Mouse (Mus musculus) lung, postnatal 4 days (tissue): ENCODE data around the gene Slc4a2.

Experiments
- DNase-seq, 2 experiments: peaks; one replicate each; pipeline ENCODE4 v3.0.0; 2021

The Slc4a2 gene

DNA sequence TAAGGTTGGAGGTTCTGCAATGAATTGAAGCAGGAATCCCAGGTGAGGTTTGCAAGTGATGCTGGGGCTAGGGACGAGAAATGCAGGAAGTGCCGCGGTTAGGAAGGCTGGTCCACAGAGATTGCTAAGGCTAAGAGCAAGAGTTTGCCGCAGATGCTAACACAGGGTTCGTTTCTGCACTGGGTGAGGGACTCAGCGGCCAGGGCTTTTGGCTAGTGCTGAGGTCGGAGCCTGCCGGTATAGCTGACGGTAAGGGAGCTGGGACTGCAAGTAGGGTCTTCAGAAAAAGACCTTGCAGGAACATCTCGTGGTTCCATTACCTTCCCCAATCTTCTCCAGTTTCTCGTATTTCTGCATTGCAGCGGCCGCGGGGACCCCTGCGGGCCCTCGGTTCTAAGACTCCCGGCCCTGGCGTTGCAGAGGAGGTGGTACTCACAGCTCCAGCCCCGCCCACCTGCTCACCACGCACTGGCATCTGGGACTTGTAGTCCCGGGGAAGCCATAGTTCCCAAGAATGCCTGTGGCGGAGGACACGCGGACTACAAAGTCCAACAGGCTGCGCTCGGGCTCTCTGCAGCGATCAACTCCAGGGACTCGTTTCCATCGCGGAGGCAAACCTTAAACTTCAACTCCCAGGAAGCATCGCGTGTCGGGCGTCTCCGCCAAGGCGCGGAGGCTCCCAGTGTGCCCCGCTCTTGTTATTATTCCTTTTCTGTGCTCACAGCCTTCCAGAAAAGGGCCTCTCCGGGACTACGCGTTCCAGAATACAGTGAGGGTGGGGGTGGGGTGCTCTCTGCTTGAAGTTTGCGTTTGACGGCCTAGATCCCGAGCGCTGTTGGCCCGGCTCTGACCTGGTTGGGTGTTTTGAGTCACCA lies at the start of gene Slc4a2, which contains the start of gene Cdk5:
Slc4a2 (plus strand) TSS at position 709 of the 875 bp plus-strand sequence.
Cdk5 (minus strand) TSS at position 402 of the 875 bp plus-strand sequence.
- peak; percentile 98 to 99 for DNase-seq

DNA sequence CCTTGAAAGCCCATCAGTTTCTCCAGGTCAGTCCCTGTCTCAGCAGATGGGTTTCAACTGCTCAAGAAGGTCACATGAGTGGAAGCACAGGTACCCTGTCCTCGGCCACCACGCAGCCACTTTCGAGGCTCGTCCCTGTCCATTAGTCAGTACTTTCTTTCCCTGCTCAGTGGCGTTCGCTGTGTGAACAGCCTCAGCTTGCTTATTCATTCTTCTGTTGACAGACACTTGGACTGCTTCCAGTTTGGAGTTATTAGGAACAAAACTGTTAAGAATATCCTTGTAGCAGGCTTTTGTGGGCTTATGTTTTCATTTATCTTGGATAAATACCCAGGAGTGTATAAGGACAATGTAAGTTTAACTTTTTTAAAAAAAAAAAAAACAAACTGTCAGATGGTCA lies 49.4 kb upstream of the Slc4a2 start:
- no peak for DNase-seq

DNA sequence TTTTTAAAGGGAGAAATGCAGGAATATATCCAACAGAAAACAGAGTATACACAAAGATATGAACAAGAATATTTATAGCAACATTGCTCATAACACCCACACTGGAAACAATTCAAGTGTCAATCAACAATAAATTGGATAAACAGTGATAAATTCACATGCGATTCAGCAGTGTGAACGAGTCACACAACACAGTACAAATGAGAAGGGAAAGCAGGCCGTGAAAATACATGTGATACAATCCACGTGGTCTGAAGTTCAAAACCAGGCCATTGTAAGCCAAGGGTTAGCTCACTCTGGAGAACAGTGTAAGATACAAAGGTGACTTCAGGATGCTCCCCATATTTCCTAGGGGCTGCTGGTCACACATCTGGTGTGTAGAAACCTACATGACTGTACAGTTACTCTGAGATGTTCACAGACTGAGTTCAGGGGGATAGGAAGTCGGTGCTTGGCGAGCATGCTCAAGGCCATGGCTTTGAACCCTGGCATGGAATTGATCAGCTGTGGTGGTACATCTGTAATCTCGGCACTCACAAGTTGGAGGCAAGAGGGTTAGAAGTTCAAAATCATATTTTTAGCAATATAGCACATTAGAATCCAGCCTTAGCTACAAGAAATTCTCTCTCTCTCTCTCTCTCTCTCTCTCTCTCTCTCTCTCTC lies 48.8 kb upstream of the Slc4a2 start:
- no peak for DNase-seq

DNA sequence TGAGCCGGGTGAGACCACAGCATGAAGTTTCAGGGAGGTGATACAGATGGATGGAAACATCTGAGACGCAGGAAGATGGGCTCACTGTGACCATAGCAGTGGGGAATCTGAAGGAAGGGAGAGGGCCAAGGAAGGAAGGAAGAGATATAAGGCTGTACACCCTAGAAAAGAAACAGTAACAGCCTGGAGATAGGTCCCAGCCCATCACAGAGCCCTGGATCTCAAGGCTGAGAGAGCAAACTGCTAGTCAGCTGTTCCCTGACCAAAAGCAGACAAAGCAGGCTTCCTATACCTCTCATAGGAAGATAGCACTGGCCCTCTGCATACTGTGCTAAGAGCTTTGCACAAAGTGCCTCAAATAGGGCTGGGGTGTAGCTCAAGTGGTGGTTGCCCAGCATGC lies 44.9 kb upstream of the Slc4a2 start:
- DNase-seq: no peak

DNA sequence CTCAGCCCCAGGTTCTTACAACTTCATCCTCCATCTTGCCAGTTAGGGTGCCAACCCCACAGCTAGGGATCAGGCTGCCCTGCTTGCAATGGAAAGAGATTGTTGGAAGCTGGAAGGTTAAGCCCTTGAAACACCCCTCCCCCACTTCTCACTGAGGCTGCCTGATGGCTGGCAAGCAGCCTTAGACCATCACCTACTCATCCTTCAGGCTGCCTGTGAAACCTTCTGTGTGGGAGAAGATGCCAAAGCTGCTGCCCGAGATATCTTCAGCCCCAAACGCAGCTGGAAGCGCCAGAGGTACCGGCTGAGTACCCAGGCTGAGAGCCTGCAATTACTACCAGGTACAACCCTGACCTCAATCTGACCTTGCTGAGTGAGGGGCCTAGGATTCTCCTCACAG lies 44.1 kb upstream of the Slc4a2 start:
- no peak for DNase-seq

DNA sequence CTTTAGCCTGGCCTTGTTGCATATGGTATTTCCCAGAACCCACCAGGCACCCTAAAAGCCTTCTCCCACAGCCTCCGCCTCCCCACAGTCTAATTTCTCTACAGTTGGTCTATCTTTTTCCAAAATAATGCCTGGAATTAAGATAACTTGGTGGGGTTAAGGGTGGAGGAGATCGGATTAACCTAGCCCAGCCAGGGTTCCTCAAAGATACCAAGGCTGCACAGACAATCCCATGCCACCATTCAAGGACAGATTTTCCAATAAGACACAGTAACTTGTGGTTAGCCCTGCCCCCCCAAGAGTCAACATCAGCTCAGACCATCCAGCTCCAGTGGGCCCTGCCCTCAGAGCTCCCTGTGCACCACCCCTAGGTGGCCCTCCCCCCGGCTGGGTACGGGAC lies 43.1 kb upstream of the Slc4a2 start:
- DNase-seq: no peak

DNA sequence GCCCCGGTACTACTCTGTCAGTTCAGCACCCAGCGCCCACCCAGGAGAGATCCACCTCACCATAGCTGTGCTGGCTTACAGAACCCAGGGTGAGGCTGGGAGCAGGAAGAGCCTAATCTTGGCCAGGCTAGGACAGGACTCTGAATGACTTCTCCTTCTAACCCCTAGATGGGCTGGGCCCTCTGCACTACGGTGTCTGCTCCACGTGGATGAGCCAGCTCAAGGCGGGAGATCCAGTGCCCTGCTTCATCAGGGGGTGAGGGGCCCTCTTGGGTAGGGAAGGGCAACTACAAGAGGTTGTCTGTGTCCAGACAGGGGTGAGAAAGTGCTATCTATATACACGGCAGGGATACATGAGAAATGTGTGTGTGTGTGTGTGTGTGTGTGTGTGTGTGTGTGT lies 42.2 kb upstream of the Slc4a2 start:
- no peak for DNase-seq

DNA sequence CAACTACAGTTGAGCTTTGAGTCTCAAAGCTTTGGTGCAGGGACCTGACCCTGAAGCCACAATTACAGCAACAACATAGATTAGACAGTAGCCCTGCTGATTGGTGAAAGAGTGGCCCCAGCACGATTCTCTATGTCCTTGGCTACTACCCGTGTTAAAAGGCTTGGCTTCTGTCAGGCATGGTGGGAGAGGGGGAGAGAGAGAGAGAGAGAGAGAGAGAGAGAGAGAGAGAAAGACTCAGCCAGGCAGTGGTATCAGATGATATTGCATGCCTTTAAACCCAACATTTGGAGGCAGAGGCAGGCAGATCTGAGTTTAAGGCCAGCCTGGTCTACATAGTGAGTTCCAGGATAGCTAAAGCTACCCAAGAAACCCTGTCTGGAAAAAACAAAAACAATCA lies 41.6 kb upstream of the Slc4a2 start:
- no peak for DNase-seq

DNA sequence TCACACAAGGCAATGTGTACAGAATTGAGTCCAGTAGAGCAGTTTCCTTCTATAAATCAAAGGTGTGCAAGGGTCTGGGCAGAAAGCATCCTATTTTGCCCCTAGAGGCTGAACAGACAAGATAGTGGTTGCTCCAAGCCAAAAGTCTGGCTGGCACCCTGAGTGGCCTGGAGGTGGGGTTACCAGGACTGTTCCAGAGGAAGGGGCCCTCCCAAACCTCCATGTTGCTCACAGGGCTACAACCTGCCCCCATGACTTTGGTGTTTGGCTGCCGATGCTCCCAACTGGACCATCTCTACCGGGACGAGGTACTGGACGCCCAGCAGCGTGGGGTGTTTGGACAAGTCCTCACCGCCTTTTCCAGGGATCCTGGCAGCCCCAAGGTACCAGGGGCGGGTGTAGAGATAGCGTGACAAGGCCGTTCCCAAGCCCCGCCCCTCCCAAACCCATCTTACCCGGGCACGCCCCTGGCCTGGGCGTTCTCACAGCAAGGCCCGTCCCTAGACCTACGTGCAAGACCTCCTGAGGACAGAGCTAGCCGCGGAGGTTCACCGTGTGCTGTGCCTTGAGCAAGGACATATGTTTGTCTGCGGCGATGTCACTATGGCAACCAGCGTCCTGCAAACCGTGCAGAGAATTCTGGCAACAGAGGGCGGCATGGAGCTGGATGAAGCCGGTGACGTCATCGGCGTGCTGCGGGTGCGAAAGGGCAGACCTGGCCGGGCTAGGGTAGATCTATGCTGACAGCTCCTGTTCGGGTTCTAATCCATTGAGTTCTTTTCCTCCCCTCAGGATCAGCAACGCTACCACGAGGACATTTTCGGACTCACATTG lies 40.4 kb upstream of the Slc4a2 start:
- DNase-seq: peak; percentile 92 to 94

DNA sequence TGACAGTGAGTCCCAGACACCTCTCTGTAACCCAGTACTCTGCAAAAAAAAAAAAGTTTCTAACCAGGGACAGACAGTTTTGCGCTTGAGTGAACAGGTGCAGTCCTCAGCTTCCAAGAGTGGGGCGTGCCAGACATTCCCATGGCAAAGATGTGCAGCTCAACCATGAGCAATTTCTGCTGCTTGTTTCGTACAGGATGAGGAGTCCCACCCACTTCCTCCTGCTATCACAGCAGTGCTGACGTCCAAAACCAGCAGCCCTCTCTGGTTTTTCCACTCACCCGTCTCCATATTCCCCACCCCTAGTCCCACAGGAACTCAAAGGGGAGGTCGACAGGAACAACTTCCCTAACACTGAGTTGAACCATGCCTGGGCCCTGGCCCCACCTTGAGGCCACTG lies 39.2 kb upstream of the Slc4a2 start:
- peak; percentile 43 to 59 for DNase-seq

DNA sequence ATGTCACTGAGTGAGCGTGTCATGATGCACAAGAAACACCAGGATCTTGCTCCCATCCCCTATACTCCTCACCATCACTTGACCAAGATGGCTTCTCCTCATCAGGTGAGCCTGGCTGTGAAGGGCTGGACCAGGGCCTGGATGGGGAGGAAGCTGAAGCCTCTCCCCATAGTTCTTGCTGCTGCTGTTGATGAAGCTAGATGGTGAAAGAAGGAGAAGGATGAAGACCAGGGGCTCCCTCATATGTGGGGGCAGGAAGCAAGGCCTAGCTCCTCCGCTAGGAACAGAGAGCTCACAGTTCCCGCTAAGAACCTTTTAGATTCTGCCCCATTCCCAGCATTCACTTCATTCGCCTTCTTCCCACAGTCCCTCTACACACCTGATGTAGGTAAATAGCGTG lies 38.3 kb upstream of the Slc4a2 start:
- DNase-seq: no peak

DNA sequence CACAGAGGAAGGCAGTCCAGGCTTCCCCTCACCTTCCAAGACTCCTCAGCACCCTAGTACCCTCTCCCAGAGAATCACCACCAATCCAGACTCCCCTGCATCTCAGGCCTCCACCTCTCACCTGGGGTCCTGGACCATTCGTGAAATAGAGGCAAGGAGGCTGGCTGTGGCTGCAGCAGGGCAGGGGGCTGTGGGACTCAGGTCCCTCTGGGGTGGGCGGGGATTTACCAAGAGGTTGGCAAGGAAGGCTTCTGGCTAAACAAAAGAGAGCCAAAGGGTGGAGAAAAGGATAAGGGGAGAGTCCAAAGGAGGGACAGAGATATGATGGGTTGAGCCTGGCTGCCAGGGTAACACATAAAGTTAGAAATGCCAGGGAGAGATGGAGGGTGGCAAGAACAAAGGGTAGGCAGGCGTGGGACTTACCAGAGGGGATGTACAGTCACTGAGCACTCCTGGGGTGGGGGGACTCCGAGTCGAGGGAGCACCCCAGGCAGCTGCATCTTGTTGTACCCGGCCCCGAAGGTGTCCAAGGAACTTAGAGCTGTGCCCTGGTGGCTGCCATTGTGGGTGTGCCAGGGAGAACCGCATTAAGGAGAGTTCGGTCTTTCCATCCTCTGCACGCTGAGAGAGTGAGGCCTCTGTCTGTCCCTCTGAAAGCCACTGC lies 37.6 kb upstream of the Slc4a2 start:
- DNase-seq: no peak

DNA sequence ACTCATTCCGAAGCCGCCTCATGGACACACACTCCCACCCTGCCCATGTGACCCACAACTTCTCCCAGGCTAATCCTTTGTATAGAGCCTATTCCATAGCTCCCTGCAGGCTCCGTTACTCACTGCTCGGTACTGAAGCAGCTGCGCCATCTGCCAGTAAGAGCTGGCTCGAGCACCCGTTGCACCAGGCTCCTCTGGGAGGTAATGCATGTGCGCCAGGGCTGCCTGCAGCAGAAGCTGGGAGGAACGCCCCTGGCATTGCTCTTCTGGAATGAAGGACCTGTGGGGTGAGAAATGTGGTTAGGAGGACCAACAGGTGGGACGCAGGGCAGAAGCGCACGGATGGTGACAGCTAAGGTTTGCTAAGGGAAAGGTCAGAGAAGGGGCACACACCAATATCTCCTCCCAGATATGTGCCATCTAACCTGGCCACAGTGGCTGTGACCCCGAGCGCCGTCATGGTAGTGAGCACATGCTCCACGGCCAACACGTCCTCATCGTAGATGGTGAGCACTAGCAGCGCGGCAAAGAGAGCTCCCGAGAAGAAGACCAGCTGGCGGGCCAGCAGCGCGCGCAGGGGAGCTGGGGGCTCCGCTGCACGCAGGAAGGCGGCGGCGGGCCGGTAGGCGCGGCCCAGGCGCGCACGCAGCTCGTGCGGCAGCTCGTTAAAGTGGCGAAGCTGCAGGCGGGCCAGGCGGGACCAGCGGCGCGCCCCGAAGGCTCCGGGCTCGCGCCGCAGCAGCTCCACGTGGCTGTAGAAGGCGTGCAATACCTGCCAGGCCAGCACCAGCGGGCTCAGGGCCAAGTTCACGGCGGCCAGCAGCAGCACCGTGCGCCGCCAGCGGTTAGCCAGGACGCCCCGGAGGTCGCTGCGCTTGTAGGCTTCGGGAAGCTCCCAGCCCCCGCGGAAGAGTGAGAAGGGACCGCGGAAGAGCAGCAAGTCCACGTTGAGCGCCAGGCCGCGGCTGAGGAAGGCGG lies 36.1 kb upstream of the Slc4a2 start:
- DNase-seq: peak; percentile 63 to 70

DNA sequence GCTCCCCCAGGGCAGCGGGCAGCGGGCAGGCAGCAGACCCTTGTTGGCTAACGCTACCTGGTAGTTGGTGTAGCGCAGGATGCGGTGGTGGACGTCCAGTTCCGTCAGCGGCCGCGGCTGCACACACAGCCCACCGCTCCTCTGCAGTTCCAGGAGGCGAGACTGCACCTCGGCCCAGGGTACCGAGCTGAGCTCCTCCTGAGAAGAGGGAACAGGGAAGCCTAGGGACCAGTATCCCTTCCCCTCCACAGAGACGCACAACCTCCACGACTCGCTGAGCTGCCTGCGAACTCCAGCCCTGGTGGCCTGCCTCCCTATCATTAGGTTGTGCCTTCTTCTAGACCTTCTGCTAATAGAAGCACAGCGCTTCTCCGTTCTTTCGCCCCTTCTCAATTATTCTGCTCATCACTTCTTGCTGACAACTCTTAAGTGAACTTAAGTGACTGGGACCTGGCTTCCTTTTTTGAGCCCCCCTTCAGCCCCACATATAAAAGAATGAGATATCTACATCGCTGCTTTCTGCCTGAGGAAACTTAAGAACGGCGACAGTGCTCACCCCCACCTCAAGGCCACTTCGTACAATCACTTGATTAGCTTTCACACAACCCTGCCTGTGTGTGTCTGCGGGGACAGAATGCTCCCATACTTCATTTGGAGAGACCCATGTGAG lies 35.3 kb upstream of the Slc4a2 start:
- DNase-seq: no peak

DNA sequence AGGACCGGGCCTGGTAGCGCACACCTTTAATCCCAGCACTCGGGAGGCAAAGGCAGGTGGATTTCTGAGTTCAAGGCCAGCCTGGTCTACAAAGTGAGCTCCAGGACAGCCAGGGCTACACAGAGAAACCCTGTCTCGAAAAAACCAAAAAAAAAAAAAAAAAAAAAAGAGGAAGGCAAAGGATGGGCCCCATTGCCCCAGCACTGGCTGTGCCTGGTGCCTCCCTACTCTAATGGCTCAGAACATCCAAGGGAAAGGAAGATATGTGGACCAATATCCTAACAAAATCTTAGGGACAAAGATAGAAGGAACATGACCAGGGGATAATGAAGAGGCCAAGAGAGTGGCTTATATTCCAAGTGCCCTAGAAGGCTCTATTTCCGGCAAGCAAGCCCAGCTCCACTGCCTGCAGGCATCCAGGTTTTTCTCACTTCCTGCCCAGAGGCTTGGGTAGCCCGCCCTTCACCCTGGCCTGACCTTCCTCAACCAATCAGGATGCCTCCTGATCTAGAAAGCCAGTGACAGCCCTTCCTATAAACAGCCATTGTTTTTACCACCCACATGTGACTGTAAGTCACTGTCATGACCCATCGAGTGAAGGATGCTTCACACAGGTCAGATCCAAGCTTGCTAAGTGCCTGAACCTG lies 34.5 kb upstream of the Slc4a2 start:
- DNase-seq: peak; percentile 69 to 74

DNA sequence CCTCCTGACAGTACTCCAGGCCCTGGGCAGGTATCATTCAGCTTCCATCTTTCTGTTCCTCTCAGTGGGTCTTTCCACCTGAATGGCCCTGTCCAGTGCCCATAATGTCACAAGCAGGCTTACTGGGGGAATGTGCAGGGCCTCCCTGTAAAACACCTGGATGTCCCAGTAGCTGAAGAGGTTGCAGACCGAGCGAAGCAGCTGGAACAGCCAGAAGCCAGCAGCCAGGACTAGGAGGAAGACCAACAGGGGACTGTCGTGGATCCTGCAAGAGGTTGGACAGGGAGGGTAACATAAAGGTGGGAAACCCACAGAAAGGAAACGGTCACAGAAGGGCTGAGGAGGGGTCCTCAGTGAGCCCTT lies 34.0 kb upstream of the Slc4a2 start:
- DNase-seq: no peak

DNA sequence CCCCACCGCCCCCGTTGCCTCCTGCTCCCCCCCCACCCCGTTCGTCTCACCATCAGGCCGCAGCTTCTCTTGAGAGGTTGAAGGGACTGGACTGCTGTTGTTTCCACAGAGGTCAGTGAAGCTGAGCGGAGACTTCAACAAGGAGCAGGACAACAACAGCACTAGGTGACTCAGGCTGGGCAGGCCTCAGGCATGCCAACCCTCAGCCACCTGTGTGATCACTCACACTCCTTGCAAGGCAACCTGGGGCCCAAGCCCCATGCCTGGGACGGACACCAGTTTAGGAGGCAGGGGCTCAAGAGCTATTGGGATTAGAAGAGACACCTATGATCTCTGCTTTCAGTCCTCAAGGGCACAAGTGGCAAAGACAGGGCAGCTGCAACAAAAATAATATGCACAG lies 31.8 kb upstream of the Slc4a2 start, which contains the start of gene Atg9b:
Atg9b (minus strand) TSS at position 280 of the 400 bp plus-strand sequence.
- no peak for DNase-seq

DNA sequence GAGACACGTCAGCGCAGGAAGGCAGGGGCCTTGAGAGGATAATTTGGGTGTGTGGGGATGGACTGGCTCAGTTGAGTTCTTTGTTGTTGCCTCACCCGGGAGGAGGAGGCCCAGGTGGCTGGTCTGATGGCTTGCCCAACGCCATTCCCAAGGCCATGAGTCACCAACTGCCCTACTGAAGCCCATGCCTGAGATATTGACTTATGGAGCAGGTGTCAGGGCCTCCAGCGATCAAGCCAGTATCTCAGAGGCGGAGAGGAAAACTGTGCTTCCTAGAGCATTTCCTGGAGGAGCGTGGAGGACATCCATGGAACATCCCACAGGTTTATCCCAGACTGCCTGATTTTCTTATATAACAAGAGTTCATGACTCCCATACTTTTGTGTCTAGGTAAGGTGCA lies 30.9 kb upstream of the Slc4a2 start:
- no peak for DNase-seq

DNA sequence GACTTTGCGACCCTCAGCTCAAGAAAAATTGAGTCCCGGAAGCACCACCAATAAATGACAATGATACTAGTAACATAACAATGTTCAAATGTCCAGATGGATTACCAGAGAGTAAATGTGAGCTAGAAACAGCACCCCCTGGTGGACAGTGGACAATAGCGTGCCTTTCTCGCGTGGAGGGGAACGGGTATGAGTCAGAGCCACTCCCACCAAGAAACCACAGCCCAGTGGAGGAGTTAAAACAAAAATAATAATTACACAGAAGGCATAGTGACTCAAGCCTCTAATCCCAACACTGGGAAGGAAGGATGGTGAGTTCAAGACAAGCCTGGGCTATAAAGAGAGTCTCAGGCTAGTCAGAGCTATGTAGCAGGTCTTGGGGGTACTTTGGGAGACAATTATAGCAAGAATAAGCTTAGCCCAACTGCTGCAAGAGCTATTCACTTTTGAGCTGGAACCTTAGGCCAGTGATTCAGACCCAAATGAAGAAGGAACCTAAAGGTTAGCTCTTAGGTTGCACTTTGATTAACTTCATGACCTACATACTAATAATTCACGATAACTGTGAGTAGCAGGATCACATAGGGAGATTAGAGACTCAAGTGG lies 30.1 kb upstream of the Slc4a2 start, which contains the start of gene Abcb8:
Abcb8 (plus strand) TSS at position 272 of the 606 bp plus-strand sequence.
- DNase-seq: peak; percentile 79 to 89
